Mouse (Mus musculus): ENCODE results near the gene Gm28729.

Gm28729 gene

GRCm38 (mm10) chr9:96461607-96462006 is 63.5 kb downstream of the Gm28729 start:
- no peak for DNase-seq (ENCODE audit: low spot score)

- no peak for DNase-seq (ENCODE audit: low spot score)
Measured at GRCm38 (mm10) chr9:96460117-96460865, 64.8 kb downstream of the Gm28729 start.

GRCm38 (mm10) chr9:96455618-96456017 is 69.4 kb downstream of the Gm28729 start:
- DNase-seq (ENCODE audit: low spot score) = no peak

- no peak for DNase-seq (ENCODE audit: low spot score)
Measured at GRCm38 (mm10) chr9:96452956-96453355, 72.1 kb downstream of the Gm28729 start.

GRCm38 (mm10) chr9:96450900-96451720 is 74.0 kb downstream of the Gm28729 start:
- no peak for DNase-seq (ENCODE audit: low spot score)

GRCm38 (mm10) chr9:96449514-96449913 is 75.5 kb downstream of the Gm28729 start:
- no peak for DNase-seq (ENCODE audit: low spot score)

GRCm38 (mm10) chr9:96445351-96445750 is 79.7 kb downstream of the Gm28729 start:
- no peak for DNase-seq (ENCODE audit: low spot score)

- no peak for DNase-seq (ENCODE audit: low spot score)
Measured at GRCm38 (mm10) chr9:96442081-96442480, 83.0 kb downstream of the Gm28729 start.

- DNase-seq (ENCODE audit: low spot score) = peak; percentile 21
Measured at GRCm38 (mm10) chr9:96438334-96438871, 86.7 kb downstream of the Gm28729 start.

- peak; percentile 41 for DNase-seq (ENCODE audit: low spot score)
Measured at GRCm38 (mm10) chr9:96437805-96438333, 87.2 kb downstream of the Gm28729 start.

GRCm38 (mm10) chr9:96436901-96437804 is 87.9 kb downstream of the Gm28729 start:
- peak; percentile 23 for DNase-seq (ENCODE audit: low spot score)
